ENCODE assay signal across 13 mouse cellular contexts in genomic region chr14:15061966-15062860, GRCm38 (mm10).
DNase-seq lines count a peak whose midpoint lies in the region; ATAC-seq lines count a peak whose summit lies in the region.
"Had no signal": no experiment of that assay in that cellular context is flagged by ENCODE, and none has a peak within 500 bp of the region (broad histone marks: within the 10 kb centered on the region; RNA-seq: fewer than 3 reads in every experiment).

No protein-coding gene starts in this region.

- H3K9me3 ChIP-seq in kidney, embryonic 15.5 days (replicated peaks) = no peaks in the 10 kb centered on the region
- H3K9me3 ChIP-seq in midbrain, embryonic 16.5 days (replicated peaks; ENCODE audit: control insufficient read depth, low read length, poor library complexity, severe bottlenecking) = no peaks in the 10 kb centered on the region
- H3K9me3 ChIP-seq: forebrain, embryonic 13.5 days had no signal

- no peaks in the 10 kb centered on the region for H3K27me3 ChIP-seq in kidney, embryonic 15.5 days
- H3K27me3 ChIP-seq in midbrain, embryonic 16.5 days (ENCODE audit: control insufficient read depth, insufficient read depth, low read depth, low read length) = no peaks in the 10 kb centered on the region
- H3K27me3 ChIP-seq: forebrain, embryonic 13.5 days had no signal

- peaks cover 10% of the 10 kb centered on the region; the same call in 1 of the 2 replicates for H3K4me1 ChIP-seq in kidney, embryonic 15.5 days
- H3K4me1 ChIP-seq in midbrain, embryonic 16.5 days (ENCODE audit: control insufficient read depth, insufficient read depth, low read length) = 0 out of 2 replicates have a peak, but pooled peaks cover 4% of the 10 kb centered on the region

- H3K27ac ChIP-seq in kidney, embryonic 15.5 days = peak overlapping the region; percentile 29; the same call in 1 of the 2 replicates
- no peak overlapping the region for H3K27ac ChIP-seq in midbrain, embryonic 16.5 days (ENCODE audit: low read length)
- H3K27ac ChIP-seq: forebrain, embryonic 13.5 days; hindbrain, embryonic 14.5 days had no signal

- H3K4me2 ChIP-seq in kidney, embryonic 15.5 days = no peak overlapping the region
- no peak overlapping the region for H3K4me2 ChIP-seq in midbrain, embryonic 16.5 days (ENCODE audit: low read length)
- H3K4me2 ChIP-seq: forebrain, embryonic 13.5 days; hindbrain, embryonic 14.5 days had no signal

- DNase-seq in kidney, postnatal 10 days = no peak
- DNase-seq in thymus, postnatal 25 days = peak; percentile 46
- no peak for DNase-seq in thymus, postnatal 0 days (ENCODE audit: low spot score)
- DNase-seq in left cerebral cortex, postnatal 36 days (ENCODE audit: low spot score in 2 of 2) = no peak
- DNase-seq in adrenal gland, postnatal 10 days = no peak
- DNase-seq: cerebellum, adult 2 months; gastrocnemius, postnatal 14 days; right cerebral cortex, postnatal 4 days had no signal

- peak; percentile 67 for ATAC-seq in kidney, embryonic 15.5 days (replicated peaks; ENCODE audit: low FRiP score)
- peak; percentile 47 to 59; a peak in 3 of 4 replicates for ATAC-seq in hematopoietic stem cell, adult 5-6 weeks (replicated peaks in 1 of 2; ENCODE audit: insufficient read depth in 1 of 2, low FRiP score in 2 of 2, low TSS enrichment in 1 of 2, low read depth in 1 of 2, poor library complexity in 2 of 2, severe bottlenecking in 2 of 2)
- peak; percentile 8; the same call in 1 of the 2 replicates for ATAC-seq in midbrain, embryonic 16.5 days
- ATAC-seq: forebrain, embryonic 13.5 days had no signal

- no peak overlapping the region for H3K9ac ChIP-seq in kidney, embryonic 15.5 days
- no peak overlapping the region for H3K9ac ChIP-seq in midbrain, embryonic 16.5 days (ENCODE audit: low read depth, low read length)
- H3K9ac ChIP-seq: forebrain, embryonic 13.5 days; hindbrain, embryonic 14.5 days had no signal

- 50% methylated on average over 5 of the region's 5 CpGs for WGBS in kidney, embryonic 15.5 days
- WGBS in midbrain, embryonic 16.5 days = 63% methylated on average over 5 of the region's 5 CpGs

- intact Hi-C loops in left cerebral cortex, postnatal 36 days (cut with DNase I) = no loop called here

- H3K36me3 ChIP-seq in kidney, embryonic 15.5 days = no peaks in the 10 kb centered on the region
- no peaks in the 10 kb centered on the region for H3K36me3 ChIP-seq in midbrain, embryonic 16.5 days (ENCODE audit: control insufficient read depth, insufficient read depth, low read length)

- no peak overlapping the region for H3K4me3 ChIP-seq in kidney, embryonic 15.5 days (replicated peaks)
- no peak overlapping the region for H3K4me3 ChIP-seq in midbrain, embryonic 16.5 days (ENCODE audit: low read depth, low read length)
- H3K4me3 ChIP-seq: forebrain, embryonic 13.5 days had no signal

Comparison
In these comparisons a context has a peak if more than half of its experiments do, and no peak if none do; other contexts are left out.
1. ATAC-seq: peak in every context shown above with its lines; median percentile 67 in kidney, embryonic 15.5 days; 53 in hematopoietic stem cell, adult 5-6 weeks; 8 in midbrain, embryonic 16.5 days.